Mouse (Mus musculus) hindbrain, embryonic 15.5 days (tissue): ENCODE data around the gene Tac2. TPM values are rescaled to one million over a fixed set of nuclear protein-coding genes. Genes with fewer than 3 reads are reported as not detected.
A peak's percentile ranks its signal among the peaks of the same experiment; 100 is the strongest.
"Not testable (repeated sequence)": the region's sequence is repeated elsewhere in the genome, so short reads cannot be mapped to it uniquely, and the experiment has no call there.

Source experiments
- ATAC-seq: fragments of 200-750 bp; cut with Nextera tagmentation; 2 replicates; pipeline ENCODE4 v1.8.0; 2017; ENCODE audit warnings: low read depth, moderate number of reproducible peaks, moderate TSS enrichment; ENCODE audit not compliant: low FRiP score
- H3K27ac ChIP-seq: fragments of 300-500 bp; sonication (generic); replicated peaks from 2 replicates; pipeline ENCODE4 v1.5.1; 2015; ENCODE audit warnings: mild to moderate bottlenecking, inconsistent platforms
- H3K27me3 ChIP-seq: fragments of 300-500 bp; sonication (generic); 2 replicates; pipeline ENCODE4 v1.6.1; 2015; ENCODE audit warnings: control low read depth, inconsistent platforms
- H3K36me3 ChIP-seq: fragments of 300-500 bp; sonication (generic); 2 replicates; pipeline ENCODE4 v1.6.1; 2015; ENCODE audit warnings: control low read depth, inconsistent platforms
- H3K4me1 ChIP-seq: fragments of 300-500 bp; sonication (generic); replicated peaks from 2 replicates; pipeline ENCODE4 v1.6.1; 2015; ENCODE audit warnings: control low read depth, inconsistent platforms
- H3K4me2 ChIP-seq: fragments of 300-500 bp; sonication (generic); 2 replicates; pipeline ENCODE4 v1.6.1; 2015; ENCODE audit warnings: moderate library complexity, mild to moderate bottlenecking, inconsistent platforms
- H3K4me3 ChIP-seq: fragments of 300-500 bp; sonication (generic); 2 replicates; pipeline ENCODE4 v1.5.1; 2015; ENCODE audit warnings: mild to moderate bottlenecking, inconsistent platforms
- H3K9ac ChIP-seq: fragments of 300-500 bp; sonication (generic); 2 replicates; pipeline ENCODE4 v1.6.1; 2015; ENCODE audit warnings: inconsistent platforms
- H3K9me3 ChIP-seq: fragments of 300-500 bp; sonication (generic); 2 replicates; pipeline ENCODE4 v1.6.1; 2016; ENCODE audit warnings: control low read depth, inconsistent platforms
- WGBS: fragments of 180-500 bp; shearing (Covaris S2); methylation state at CpG from one replicate; pipeline ENCODE4 v1.1.7; 2015; 5-methylcytosine and 5-hydroxymethylcytosine counted together
- polyA plus RNA-seq: library from polyadenylated mRNA; unstranded; fragments of >200 nt; fragmentation: Nextera tagmentation; extraction: Ambion mirVana; gene quantifications from 2 replicates; pipeline ENCODE4 v1.2.1, GENCODE M21; 2015

Tac2 gene
- polyA plus RNA-seq, 1 experiment from 2014 or later = 1.2 TPM

- WGBS = 95% methylated on average over 8 of the region's 8 CpGs
- Histone ChIP-seq H3K9me3 (no peaks in the 10 kb centered on the region), H3K4me1 (0 out of 2 replicates have a peak, but pooled peaks cover 6% of the 10 kb centered on the region), H3K27me3 (no peaks in the 10 kb centered on the region), H3K27ac (no peak overlapping the region), H3K36me3 (peaks cover 50% of the 10 kb centered on the region), H3K9ac (no peak overlapping the region), H3K4me3 (no peak overlapping the region), H3K4me2 (no peak overlapping the region)
- no peak for ATAC-seq
Observed at GRCm38 (mm10) chr10:127747254-127747653, 23.0 kb downstream of the Tac2 start.

GRCm38 (mm10) chr10:127748847-127749612, 24.8 kb downstream of the Tac2 start:
- 11% methylated on average over 7 of the region's 8 CpGs for WGBS
- Histone ChIP-seq H3K27ac (no peak overlapping the region), H3K4me1 (0 out of 2 replicates have a peak, but pooled peaks cover 6% of the 10 kb centered on the region), H3K9me3 (no peaks in the 10 kb centered on the region), H3K9ac (no peak overlapping the region), H3K36me3 (peaks cover 33% of the 10 kb centered on the region), H3K4me2 (no peak overlapping the region; the same call in 1 of the 2 replicates), H3K27me3 (no peaks in the 10 kb centered on the region), H3K4me3 (no peak overlapping the region)
- ATAC-seq = no peak

GRCm38 (mm10) chr10:127750136-127750777, 26.0 kb downstream of the Tac2 start:
- ATAC-seq = peak; percentile 59; the same call in 1 of the 2 replicates
- Histone ChIP-seq H3K4me3 (peak overlapping the region; percentile 13), H3K9ac (no peak overlapping the region), H3K27me3 (no peaks in the 10 kb centered on the region), H3K36me3 (peaks cover 22% of the 10 kb centered on the region), H3K4me1 (0 out of 2 replicates have a peak, but pooled peaks cover 6% of the 10 kb centered on the region), H3K4me2 (peak overlapping the region; percentile 36), H3K9me3 (no peaks in the 10 kb centered on the region), H3K27ac (no peak overlapping the region)
- WGBS = 52% methylated on average over 24 of the region's 24 CpGs

- 0 out of 2 replicates have a peak, but pooled peaks cover 6% of the 10 kb centered on the region for H3K4me1 ChIP-seq
- no peak for ATAC-seq
- H3K4me3 ChIP-seq = no peak within 1 kb of the TSS
- no peaks in the 10 kb centered on the region for H3K9me3 ChIP-seq
- WGBS = 57% methylated on average over 8 of the region's 8 CpGs
- H3K27me3 ChIP-seq = no peaks in the 10 kb centered on the region
- H3K36me3 ChIP-seq = peaks cover 14% of the 10 kb centered on the region
- H3K4me2 ChIP-seq = peak within 1 kb of the TSS; percentile 36
- no peak within 1 kb of the TSS for H3K27ac ChIP-seq
- H3K9ac ChIP-seq = no peak within 1 kb of the TSS
Observed at GRCm38 (mm10) chr10:127751548-127751947, 27.3 kb downstream of the Tac2 start, which contains the start of gene Gpr182. Gene Gpr182, minus strand, starts transcription at chr10:127751732.

GRCm38 (mm10) chr10:127754566-127755166, 30.4 kb downstream of the Tac2 start:
- Histone ChIP-seq H3K9me3 (no peaks in the 10 kb centered on the region), H3K27ac (no peak overlapping the region), H3K9ac (no peak overlapping the region), H3K4me2 (no peak overlapping the region), H3K4me1 (0 out of 2 replicates have a peak, but pooled peaks cover 2% of the 10 kb centered on the region), H3K36me3 (no peaks in the 10 kb centered on the region), H3K4me3 (no peak overlapping the region), H3K27me3 (no peaks in the 10 kb centered on the region)
- no peak for ATAC-seq
- 76% methylated on average over 6 of the region's 6 CpGs for WGBS

GRCm38 (mm10) chr10:127755246-127755645, 31.0 kb downstream of the Tac2 start:
- Histone ChIP-seq H3K9me3 (no peaks in the 10 kb centered on the region), H3K4me1 (no peaks in the 10 kb centered on the region), H3K27ac (no peak overlapping the region), H3K27me3 (no peaks in the 10 kb centered on the region), H3K36me3 (no peaks in the 10 kb centered on the region), H3K9ac (no peak overlapping the region), H3K4me2 (no peak overlapping the region), H3K4me3 (no peak overlapping the region)
- no peak for ATAC-seq
- 72% methylated on average over 3 of the region's 3 CpGs for WGBS

- Histone ChIP-seq H3K36me3 (no peaks in the 10 kb centered on the region), H3K4me3 (peak overlapping the region; percentile 9; the same call in 1 of the 2 replicates), H3K4me1 (no peaks in the 10 kb centered on the region), H3K4me2 (peak overlapping the region; percentile 33), H3K27me3 (no peaks in the 10 kb centered on the region), H3K9me3 (no peaks in the 10 kb centered on the region), H3K9ac (no peak overlapping the region), H3K27ac (no peak overlapping the region)
- WGBS = 53% methylated on average over 18 of the region's 18 CpGs
- ATAC-seq = no peak
Observed at GRCm38 (mm10) chr10:127755770-127756468, 31.6 kb downstream of the Tac2 start.

GRCm38 (mm10) chr10:127759181-127760110, 35.2 kb downstream of the Tac2 start, which contains the start of the genes Rdh1 and Rdh16f1:
Gene Rdh1, plus strand, starts transcription at chr10:127759721.
Gene Rdh16f1, plus strand, starts transcription at chr10:127759787.
- no peak within 1 kb of the TSS for H3K4me2 ChIP-seq
- no peaks in the 10 kb centered on the region for H3K27me3 ChIP-seq
- H3K36me3 ChIP-seq = no peaks in the 10 kb centered on the region
- no peak within 1 kb of the TSS for H3K4me3 ChIP-seq
- 80% methylated on average over 9 of the region's 9 CpGs for whole genome bisulfite sequencing
- H3K27ac ChIP-seq = no peak within 1 kb of the TSS
- no peak within 1 kb of the TSS for H3K9ac ChIP-seq
- no peaks in the 10 kb centered on the region for H3K4me1 ChIP-seq
- ATAC-seq = no peak
- no peaks in the 10 kb centered on the region for H3K9me3 ChIP-seq

- H3K4me1 ChIP-seq, H3K9me3 ChIP-seq, H3K36me3 ChIP-seq, H3K27ac ChIP-seq, ATAC-seq, H3K4me2 ChIP-seq, H3K4me3 ChIP-seq, H3K27me3 ChIP-seq, H3K9ac ChIP-seq: not testable (repeated sequence)
- 92% methylated on average over 10 of the region's 10 CpGs for WGBS
Observed at GRCm38 (mm10) chr10:127762926-127763325, 38.6 kb downstream of the Tac2 start.

GRCm38 (mm10) chr10:127763914-127764680, 39.8 kb downstream of the Tac2 start:
- no peaks in the 10 kb centered on the region for H3K4me1 ChIP-seq
- no peak overlapping the region for H3K4me3 ChIP-seq
- H3K36me3 ChIP-seq = no peaks in the 10 kb centered on the region
- no peaks in the 10 kb centered on the region for H3K9me3 ChIP-seq
- H3K27me3 ChIP-seq = no peaks in the 10 kb centered on the region
- H3K9ac ChIP-seq = no peak overlapping the region
- no peak overlapping the region for H3K27ac ChIP-seq
- no peak overlapping the region for H3K4me2 ChIP-seq
- no peak for ATAC-seq
- WGBS = 65% methylated on average over 12 of the region's 12 CpGs
